Mouse (Mus musculus) ES-Bruce4 (cell line): ENCODE measurements at regions not wholly inside any gene's neighbourhood (a gene's known extent, or its start where the extent isn't known, plus 50 kb on each side); places are given as distances from the start of the nearest gene placed in this dataset.

Source experiments
- CTCF ChIP-seq: IDR thresholded peaks from one replicate; pipeline ENCODE4 v1.8.1; 2011; ENCODE audit warnings: low read depth, low read length
- POLR2A ChIP-seq: IDR thresholded peaks from one replicate; pipeline ENCODE4 v1.8.1; 2011; ENCODE audit warnings: low read length; ENCODE audit not compliant: insufficient read depth

DNA sequence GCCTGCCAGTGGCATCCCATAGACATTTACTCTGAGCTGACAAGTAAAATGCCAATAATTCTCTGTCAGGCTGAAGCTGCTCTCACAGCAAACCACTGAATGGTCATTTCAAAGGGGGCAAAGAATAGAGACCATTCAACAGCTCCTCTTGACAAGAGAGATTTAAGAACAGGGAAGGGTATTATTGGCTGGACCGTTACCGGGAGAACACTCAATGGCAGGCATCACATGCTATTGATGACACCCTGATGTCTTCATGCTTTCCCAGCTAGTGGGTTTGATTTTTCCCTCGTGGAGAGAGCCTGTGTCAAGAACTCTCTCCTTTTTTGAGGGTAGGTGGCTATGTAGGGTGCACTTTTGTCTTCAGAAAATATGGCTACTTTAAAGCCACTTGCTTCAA lies 95.7 kb downstream of the Klhl25 start:
- TF ChIP-seq POLR2A (no peak), CTCF (no peak)
